Mouse (Mus musculus): ENCODE results near the gene Tfpt.

DNA sequence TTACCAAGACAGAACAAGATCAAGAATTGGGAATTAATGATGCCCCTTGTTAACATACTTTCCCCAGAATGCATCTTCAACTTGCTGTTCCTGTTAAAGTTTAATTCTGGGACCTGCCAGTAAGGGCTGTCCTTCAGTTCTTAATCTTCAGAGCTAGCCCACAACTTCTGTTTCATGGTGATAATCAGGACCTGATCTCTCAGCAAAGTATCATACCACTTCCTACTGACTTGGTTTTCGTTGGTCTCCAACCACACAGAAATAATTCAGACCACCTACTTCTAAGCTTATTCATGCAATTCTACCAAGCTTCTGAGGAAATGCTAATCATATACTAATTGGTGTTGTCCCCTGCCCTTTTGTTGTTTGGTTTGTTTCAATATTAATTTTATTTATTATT is 57.9 kb downstream of the Tfpt start:
- TF ChIP-seq GATA1 (IDR thresholded peaks at IDR 0.05; ENCODE audit: low read length) (no peak), TAL1 (IDR thresholded peaks at IDR 0.05; ENCODE audit: low read length) (no peak)
